ENCODE assay signal across 8 mouse cellular contexts in genomic region chr5:108366984-108367841, GRCm38 (mm10). TPM values are rescaled to one million over a fixed set of nuclear protein-coding genes. Genes with fewer than 3 reads are reported as not detected.
DNase-seq lines count a peak whose midpoint lies in the region; ATAC-seq and TF ChIP-seq lines count a peak whose summit lies in the region.

No protein-coding gene starts in this region.

- H3K4me1 ChIP-seq in cerebellum, adult 2 months (ENCODE audit: control insufficient read depth, insufficient read depth, low read length) = peaks cover 7% of the 10 kb centered on the region; the same call in 1 of the 2 replicates
- H3K4me1 ChIP-seq in forebrain, postnatal 0 days (ENCODE audit: insufficient read depth) = peaks cover 10% of the 10 kb centered on the region; the same call in 1 of the 2 replicates
- peaks cover 33% of the 10 kb centered on the region for H3K4me1 ChIP-seq in hindbrain, embryonic 13.5 days (replicated peaks)

- under 1% methylated on average over 79 of the region's 100 CpGs for WGBS in cerebellum, adult 2 months
- WGBS in forebrain, postnatal 0 days = under 1% methylated on average over 80 of the region's 100 CpGs
- WGBS in hindbrain, embryonic 13.5 days = under 1% methylated on average over 56 of the region's 100 CpGs
- WGBS in macrophage (ENCODE audit: missing documents) = 1% methylated on average over 61 of the region's 100 CpGs

- no peaks in the 10 kb centered on the region for H3K27me3 ChIP-seq in cerebellum, adult 2 months (ENCODE audit: control insufficient read depth, insufficient read depth, low read length)
- peaks cover 54% of the 10 kb centered on the region for H3K27me3 ChIP-seq in forebrain, postnatal 0 days (ENCODE audit: insufficient read depth, low read length)
- peaks cover 98% of the 10 kb centered on the region for H3K27me3 ChIP-seq in hindbrain, embryonic 13.5 days

- peak; percentile 72 for DNase-seq in R1 (ENCODE audit: low read depth, low spot score)
- DNase-seq in cerebellum, adult 2 months = peak; percentile 61 to 76
- DNase-seq in forebrain, postnatal 0 days = peak; percentile 57
- peak; percentile 50 to 54 for DNase-seq in layer of hippocampus, postnatal 36 days
- DNase-seq in right cerebral cortex, postnatal 14 days = peak; percentile 46

- H3K36me3 ChIP-seq in forebrain, postnatal 0 days (ENCODE audit: insufficient read depth) = no peaks in the 10 kb centered on the region
- H3K36me3 ChIP-seq in hindbrain, embryonic 13.5 days = no peaks in the 10 kb centered on the region
- H3K36me3 ChIP-seq in macrophage (ENCODE audit: inconsistent target) = no peaks in the 10 kb centered on the region

- peak overlapping the region; percentile 83 for H3K4me3 ChIP-seq in cerebellum, adult 2 months (replicated peaks; ENCODE audit: insufficient read depth, low read depth, low read length)
- peak overlapping the region; percentile 71 for H3K4me3 ChIP-seq in forebrain, postnatal 0 days (ENCODE audit: low read depth, low read length)
- peak overlapping the region; percentile 70 for H3K4me3 ChIP-seq in hindbrain, embryonic 13.5 days
- peak overlapping the region; percentile 18; the same call in 1 of the 2 replicates for H3K4me3 ChIP-seq in macrophage (ENCODE audit: inconsistent target)

- peak overlapping the region; percentile 80 for H3K9ac ChIP-seq in forebrain, postnatal 0 days
- peak overlapping the region; percentile 85 for H3K9ac ChIP-seq in hindbrain, embryonic 13.5 days

- no peaks in the 10 kb centered on the region for H3K79me2 ChIP-seq in macrophage (ENCODE audit: inconsistent target)

- H3K4me2 ChIP-seq in forebrain, postnatal 0 days (ENCODE audit: low read depth) = peak overlapping the region; percentile 91
- peak overlapping the region; percentile 93 for H3K4me2 ChIP-seq in hindbrain, embryonic 13.5 days

- H3K27ac ChIP-seq in cerebellum, adult 2 months (ENCODE audit: insufficient read depth, low read length) = 0 out of 2 replicates have a peak overlapping the region, but pooled peaks have one; percentile 6
- peak overlapping the region; percentile 62 for H3K27ac ChIP-seq in forebrain, postnatal 0 days (ENCODE audit: low read depth, low read length)
- no peak overlapping the region; the same call in 1 of the 2 replicates for H3K27ac ChIP-seq in hindbrain, embryonic 13.5 days
- H3K27ac ChIP-seq in macrophage = no peak overlapping the region

- no peak for TF ChIP-seq CTCF in cerebellum, adult 2 months (IDR thresholded peaks at IDR 0.05; ENCODE audit: borderline replicate concordance, insufficient read depth, low read depth, low read length)
- TF ChIP-seq CTCF in forebrain, postnatal 0 days (IDR thresholded peaks at IDR 0.05; ENCODE audit: low read depth) = peak; percentile 5; the same call in 1 of the 2 replicates

- peak; percentile 60 for ATAC-seq in forebrain, postnatal 0 days
- ATAC-seq in hindbrain, embryonic 13.5 days (ENCODE audit: low FRiP score) = peak; percentile 60
- ATAC-seq in erythroid progenitor cell, adult 5-6 weeks (replicated peaks; ENCODE audit: low FRiP score, poor library complexity, severe bottlenecking) = no peak

- H3K9me3 ChIP-seq in forebrain, postnatal 0 days (ENCODE audit: low read length) = no peaks in the 10 kb centered on the region
- no peaks in the 10 kb centered on the region for H3K9me3 ChIP-seq in hindbrain, embryonic 13.5 days

- TF ChIP-seq POLR2A in cerebellum, adult 2 months (IDR thresholded peaks at IDR 0.05; ENCODE audit: borderline replicate concordance, insufficient read depth, low read length) = no peak

RNA-seq across cellular contexts. Expression of gene Gm42517, which starts 0.5 kb away (rescaled TPM):
- polyA plus RNA-seq in cerebellum, adult 2 months (2012; rRNA removed) = 12.5 and 13.9 TPM in 2 replicates
- 65.7 and 66.7 TPM in 2 replicates for total RNA-seq in forebrain, postnatal 0 days (2014; rRNA removed)
- 5.2 and 6.2 TPM in 2 replicates for polyA plus RNA-seq in forebrain, postnatal 0 days (2015; fragmentation: Nextera tagmentation; extraction: Ambion mirVana)
- polyA plus RNA-seq in hindbrain, embryonic 13.5 days (2015; fragmentation: Nextera tagmentation; extraction: Ambion mirVana) = 0.78 and 1.4 TPM in 2 replicates
- total RNA-seq in layer of hippocampus, postnatal 36 days (2021) = 10 to 100 TPM; 56.8 to 57.5 TPM
- 10 to 100 TPM in 4 of 26 experiments, 1 to 10 TPM in 22; 1.8 to 31.1 (median 5.2) TPM for total RNA-seq in macrophage (2018; cell fraction: chromatin; rRNA removed)
- 10 to 100 TPM in 16 of 26 experiments, 1 to 10 TPM in 10; 6.8 to 38.4 (median 14.4) TPM for total RNA-seq in macrophage (2018; cell fraction: cytosol; rRNA removed)
- total RNA-seq in macrophage (2018; cell fraction: nucleus; rRNA removed) = 10 to 100 TPM in 23 of 26 experiments, 1 to 10 TPM in 3; 5.6 to 45.0 (median 15.8) TPM
- 5.7 to 18.2 TPM (median 14.7 TPM) in 3 replicates for polyA plus RNA-seq in macrophage (2018)
- total RNA-seq in erythroid progenitor cell, adult 5-6 weeks (2015; ENCODE audit: low replicate concordance) = 0.72 TPM in 1 of 2 replicates, not detected in the other
- not detected in 2 replicates for total RNA-seq in erythroid progenitor cell, adult 5-6 weeks (2017; ENCODE audit: low replicate concordance)

RNA-seq across cellular contexts. Expression of gene Pde6b, which starts 21.0 kb away (rescaled TPM):
- 0.33 and 0.38 TPM in 2 replicates for polyA plus RNA-seq in cerebellum, adult 2 months (2012; rRNA removed)
- 0.05 TPM in 1 of 2 replicates, not detected in the other for total RNA-seq in forebrain, postnatal 0 days (2014; rRNA removed)
- 0.12 TPM in 1 of 2 replicates, not detected in the other for polyA plus RNA-seq in forebrain, postnatal 0 days (2015; fragmentation: Nextera tagmentation; extraction: Ambion mirVana)
- 0.16 and 0.22 TPM in 2 replicates for polyA plus RNA-seq in hindbrain, embryonic 13.5 days (2015; fragmentation: Nextera tagmentation; extraction: Ambion mirVana)
- under 1 TPM; 0.15 to 0.23 TPM for total RNA-seq in layer of hippocampus, postnatal 36 days (2021)
- 10 to 100 TPM in 13 of 26 experiments, 1 to 10 TPM in 13; 1.0 to 46.1 (median 8.1) TPM for total RNA-seq in macrophage (2018; cell fraction: chromatin; rRNA removed)
- 1 to 10 TPM in 8 of 26 experiments, under 1 TPM in 18; 0.09 to 3.1 (median 0.42) TPM for total RNA-seq in macrophage (2018; cell fraction: cytosol; rRNA removed)
- 10 to 100 TPM in 8 of 26 experiments, 1 to 10 TPM in 16, under 1 TPM in 2; 0.54 to 24.0 (median 4.0) TPM for total RNA-seq in macrophage (2018; cell fraction: nucleus; rRNA removed)
- polyA plus RNA-seq in macrophage (2018) = 0.07 to 1.1 TPM in 2 of 3 replicates, not detected in the other
- not detected in 2 replicates for total RNA-seq in erythroid progenitor cell, adult 5-6 weeks (2015; ENCODE audit: low replicate concordance)
- total RNA-seq in erythroid progenitor cell, adult 5-6 weeks (2017; ENCODE audit: low replicate concordance) = not detected in 2 replicates

RNA-seq across cellular contexts. Expression of gene Pigg, which starts 54.8 kb away (rescaled TPM):
- polyA plus RNA-seq in cerebellum, adult 2 months (2012; rRNA removed) = 8.9 and 9.3 TPM in 2 replicates
- 6.0 and 6.6 TPM in 2 replicates for total RNA-seq in forebrain, postnatal 0 days (2014; rRNA removed)
- 1.2 and 2.2 TPM in 2 replicates for polyA plus RNA-seq in forebrain, postnatal 0 days (2015; fragmentation: Nextera tagmentation; extraction: Ambion mirVana)
- 5.4 and 5.9 TPM in 2 replicates for polyA plus RNA-seq in hindbrain, embryonic 13.5 days (2015; fragmentation: Nextera tagmentation; extraction: Ambion mirVana)
- 10 to 100 TPM; 12.3 to 14.2 TPM for total RNA-seq in layer of hippocampus, postnatal 36 days (2021)
- 10 to 100 TPM in 23 of 26 experiments, 1 to 10 TPM in 3; 6.7 to 18.7 (median 14.1) TPM for total RNA-seq in macrophage (2018; cell fraction: chromatin; rRNA removed)
- 1 to 10 TPM; 5.0 to 9.7 (median 6.8) TPM for total RNA-seq in macrophage (2018; cell fraction: cytosol; rRNA removed)
- 10 to 100 TPM; 11.1 to 21.1 (median 15.1) TPM for total RNA-seq in macrophage (2018; cell fraction: nucleus; rRNA removed)
- 6.0 to 9.1 TPM (median 6.8 TPM) in 3 replicates for polyA plus RNA-seq in macrophage (2018)
- total RNA-seq in erythroid progenitor cell, adult 5-6 weeks (2015; ENCODE audit: low replicate concordance) = 2.5 and 3.2 TPM in 2 replicates
- total RNA-seq in erythroid progenitor cell, adult 5-6 weeks (2017; ENCODE audit: low replicate concordance) = 2.7 and 4.5 TPM in 2 replicates

Comparison
In these comparisons a context has a peak if more than half of its experiments do, and no peak if none do; other contexts are left out.
1. H3K27ac ChIP-seq: peak in cerebellum, adult 2 months (single experiment) and forebrain, postnatal 0 days (single experiment); none in hindbrain, embryonic 13.5 days (single experiment) and macrophage (single experiment).
2. H3K4me3 ChIP-seq: peak in every context shown above with its lines; median percentile 83 in cerebellum, adult 2 months; 71 in forebrain, postnatal 0 days; 70 in hindbrain, embryonic 13.5 days; 18 in macrophage.
3. Peak in every context shown above with its lines, with median percentiles within 50 percentile points of each other: DNase-seq.